Mouse (Mus musculus): ENCODE measurements around the gene Mapkapk3. TPM values are rescaled to one million over a fixed set of nuclear protein-coding genes. Genes with fewer than 3 reads are reported as not detected.
A peak's percentile ranks its signal among the peaks of the same experiment; 100 is the strongest.

Gene Mapkapk3
- total RNA-seq, 1 experiment from 2014 or later = 62.0 TPM

DNA sequence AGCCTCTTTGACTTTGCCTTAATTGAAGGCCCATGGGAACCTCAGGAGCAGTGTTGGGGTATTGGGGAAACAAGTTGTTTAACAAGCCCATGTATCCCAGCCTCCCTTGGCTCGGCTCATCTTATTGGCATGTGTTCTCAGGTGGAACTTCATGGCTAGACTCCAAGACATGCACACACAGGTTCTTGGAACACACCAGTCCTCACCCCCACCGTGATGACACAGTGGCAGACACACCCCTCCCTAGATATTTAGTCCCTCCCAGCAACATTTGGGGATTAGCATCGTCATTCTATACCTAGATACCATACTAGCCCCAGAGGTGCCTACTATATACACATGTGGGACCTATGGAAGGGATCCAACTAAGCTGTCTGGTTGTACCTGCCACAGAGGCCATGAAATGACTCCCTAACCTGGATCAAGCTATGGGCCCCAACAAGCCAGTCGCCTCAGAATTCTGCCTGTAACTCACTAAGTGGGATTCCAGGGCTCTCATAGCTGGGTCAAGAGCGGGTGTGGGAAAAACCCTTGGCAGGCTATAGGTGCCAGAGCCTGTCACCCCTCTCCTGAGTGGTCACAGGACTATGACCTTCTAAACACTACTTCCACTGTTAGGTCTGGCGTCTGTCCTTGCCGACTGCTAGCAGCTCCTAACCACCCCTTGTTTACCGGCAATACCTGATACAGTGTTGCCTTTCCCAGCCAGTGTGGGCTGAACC, 8.5 kb upstream of the Mapkapk3 start:
- ATAC-seq (replicated peaks in 1 of 2; ENCODE audit: insufficient read depth in 1 of 2, low FRiP score in 2 of 2, low TSS enrichment in 1 of 2, low read depth in 1 of 2, poor library complexity in 2 of 2, severe bottlenecking in 2 of 2) = no peak

- ATAC-seq (replicated peaks in 1 of 2; ENCODE audit: insufficient read depth in 1 of 2, low FRiP score in 2 of 2, low TSS enrichment in 1 of 2, low read depth in 1 of 2, poor library complexity in 2 of 2, severe bottlenecking in 2 of 2) = no peak
These were observed 8.0 kb upstream of the Mapkapk3 start for GRCm38 (mm10) chr9:107297658-107298057.

DNA sequence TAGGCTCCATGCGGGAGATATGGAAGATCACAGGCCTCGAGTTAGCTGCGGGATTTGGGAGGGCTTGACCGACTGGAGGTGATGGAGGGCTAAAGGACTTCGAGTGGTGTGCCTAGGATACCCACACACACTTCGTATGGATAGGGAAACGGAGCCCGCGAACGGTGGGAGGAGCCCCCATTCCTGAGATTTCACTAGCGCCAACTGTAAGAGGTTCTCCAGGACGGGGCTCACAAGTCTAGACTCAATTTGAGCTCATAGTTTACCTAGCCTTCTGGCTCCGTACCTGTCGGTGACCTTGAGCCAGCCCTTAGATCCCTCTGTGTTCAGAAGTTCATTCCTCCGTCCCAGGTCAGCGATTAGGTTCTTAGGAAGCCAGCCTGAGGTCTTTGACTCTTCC, 7.4 kb upstream of the Mapkapk3 start:
- no peak for ATAC-seq (replicated peaks in 1 of 2; ENCODE audit: insufficient read depth in 1 of 2, low FRiP score in 2 of 2, low TSS enrichment in 1 of 2, low read depth in 1 of 2, poor library complexity in 2 of 2, severe bottlenecking in 2 of 2)

GRCm38 (mm10) chr9:107296501-107296965, 6.9 kb upstream of the Mapkapk3 start:
- peak; percentile 84 to 91 for ATAC-seq (replicated peaks in 1 of 2; ENCODE audit: insufficient read depth in 1 of 2, low FRiP score in 2 of 2, low TSS enrichment in 1 of 2, low read depth in 1 of 2, poor library complexity in 2 of 2, severe bottlenecking in 2 of 2)

GRCm38 (mm10) chr9:107296041-107296440, 6.4 kb upstream of the Mapkapk3 start:
- peak; percentile 1 to 4; a peak in 1 of 4 replicates for ATAC-seq (replicated peaks in 1 of 2; ENCODE audit: insufficient read depth in 1 of 2, low FRiP score in 2 of 2, low TSS enrichment in 1 of 2, low read depth in 1 of 2, poor library complexity in 2 of 2, severe bottlenecking in 2 of 2)

DNA sequence AAGGTAGTCTGAATTCAATTTTAAA, 6.2 kb upstream of the Mapkapk3 start, which contains the start of gene Cish:
Gene Cish (plus strand): TSS at position 11 of the 25 bp plus-strand sequence.
- no peak for ATAC-seq (replicated peaks in 1 of 2; ENCODE audit: insufficient read depth in 1 of 2, low FRiP score in 2 of 2, low TSS enrichment in 1 of 2, low read depth in 1 of 2, poor library complexity in 2 of 2, severe bottlenecking in 2 of 2)

- ATAC-seq (replicated peaks in 1 of 2; ENCODE audit: insufficient read depth in 1 of 2, low FRiP score in 2 of 2, low TSS enrichment in 1 of 2, low read depth in 1 of 2, poor library complexity in 2 of 2, severe bottlenecking in 2 of 2) = no peak
These were observed 5.9 kb upstream of the Mapkapk3 start for GRCm38 (mm10) chr9:107295616-107296015.

GRCm38 (mm10) chr9:107294249-107294648, 4.6 kb upstream of the Mapkapk3 start:
- ATAC-seq (replicated peaks in 1 of 2; ENCODE audit: insufficient read depth in 1 of 2, low FRiP score in 2 of 2, low TSS enrichment in 1 of 2, low read depth in 1 of 2, poor library complexity in 2 of 2, severe bottlenecking in 2 of 2) = 0 out of 4 replicates have a peak, but pooled peaks of 1 of the 2 experiments have one; percentile 26

DNA sequence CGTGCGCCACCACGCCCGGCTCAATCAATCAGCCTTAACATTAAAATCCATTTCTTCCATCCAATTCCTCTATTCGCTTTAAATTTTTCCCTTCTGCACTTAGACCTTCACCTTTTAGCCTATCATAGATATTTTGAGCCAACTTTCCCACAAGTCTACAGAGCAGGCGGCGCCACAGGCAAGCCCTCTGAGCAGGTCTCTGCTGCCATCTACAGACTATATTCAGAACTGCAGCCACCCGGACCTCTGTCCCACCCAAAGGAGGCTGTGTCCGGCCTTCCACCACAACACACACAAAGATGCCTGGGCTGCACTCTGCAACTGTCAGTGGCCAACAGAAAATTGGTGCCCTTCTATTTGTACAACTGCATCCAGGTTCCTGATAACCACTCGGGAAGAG, 1.2 kb upstream of the Mapkapk3 start:
- ATAC-seq (replicated peaks in 1 of 2; ENCODE audit: insufficient read depth in 1 of 2, low FRiP score in 2 of 2, low TSS enrichment in 1 of 2, low read depth in 1 of 2, poor library complexity in 2 of 2, severe bottlenecking in 2 of 2) = peak; percentile 30 to 42; a peak in 3 of 4 replicates

- ATAC-seq (replicated peaks in 1 of 2; ENCODE audit: insufficient read depth in 1 of 2, low FRiP score in 2 of 2, low TSS enrichment in 1 of 2, low read depth in 1 of 2, poor library complexity in 2 of 2, severe bottlenecking in 2 of 2) = peak; percentile 55 to 63
These were observed 966 bp downstream of the Mapkapk3 start for GRCm38 (mm10) chr9:107288711-107289110.

GRCm38 (mm10) chr9:107288105-107288650, 1.5 kb downstream of the Mapkapk3 start:
- no peak for ATAC-seq (replicated peaks in 1 of 2; ENCODE audit: insufficient read depth in 1 of 2, low FRiP score in 2 of 2, low TSS enrichment in 1 of 2, low read depth in 1 of 2, poor library complexity in 2 of 2, severe bottlenecking in 2 of 2)

DNA sequence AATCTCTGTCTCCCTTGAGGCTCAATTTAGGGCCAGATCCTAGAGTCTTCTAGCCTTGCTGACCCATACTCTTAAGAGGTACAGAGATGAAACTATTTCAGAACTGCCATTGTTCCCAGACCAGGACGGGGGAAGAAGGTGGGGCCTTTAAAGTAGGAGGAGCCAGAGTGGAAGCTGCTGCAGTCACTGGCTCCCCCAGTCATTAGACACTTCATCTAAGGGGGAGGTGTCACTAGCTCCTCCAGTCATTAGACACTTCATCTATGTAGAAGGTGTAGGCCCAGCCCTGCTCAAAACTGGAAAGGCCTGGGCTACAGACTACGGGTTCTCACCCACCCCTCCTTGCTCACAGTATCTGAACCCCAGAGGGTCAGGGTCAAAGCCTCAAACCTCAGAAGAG, 2.4 kb downstream of the Mapkapk3 start:
- peak in 1 of 2 experiments; percentile 20; a peak in 1 of 4 replicates for ATAC-seq (replicated peaks in 1 of 2; ENCODE audit: insufficient read depth in 1 of 2, low FRiP score in 2 of 2, low TSS enrichment in 1 of 2, low read depth in 1 of 2, poor library complexity in 2 of 2, severe bottlenecking in 2 of 2)

DNA sequence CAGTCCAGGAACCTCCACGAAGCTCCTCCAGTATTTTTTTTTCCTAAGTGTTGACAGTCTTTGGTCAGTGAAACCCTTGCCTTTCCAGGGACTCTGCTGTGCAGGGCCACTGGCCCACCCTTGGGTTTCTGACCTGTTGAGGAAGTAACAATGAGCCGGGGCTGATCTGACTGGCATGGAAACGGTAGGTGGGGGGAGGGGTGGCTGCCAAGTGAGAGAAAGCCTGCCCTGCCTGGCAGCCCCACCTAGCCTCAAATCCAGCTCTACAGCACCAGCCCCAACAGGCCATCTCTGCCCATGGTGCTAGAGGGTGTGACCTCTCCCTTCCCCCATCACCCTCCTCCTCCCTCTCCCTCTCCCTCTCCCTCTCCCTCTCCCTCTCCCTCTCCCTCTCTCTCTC, 4.7 kb downstream of the Mapkapk3 start:
- ATAC-seq (replicated peaks in 1 of 2; ENCODE audit: insufficient read depth in 1 of 2, low FRiP score in 2 of 2, low TSS enrichment in 1 of 2, low read depth in 1 of 2, poor library complexity in 2 of 2, severe bottlenecking in 2 of 2) = peak; percentile 12 to 23; a peak in 1 of 4 replicates

- no peak; a peak in 1 of 4 replicates for ATAC-seq (replicated peaks in 1 of 2; ENCODE audit: insufficient read depth in 1 of 2, low FRiP score in 2 of 2, low TSS enrichment in 1 of 2, low read depth in 1 of 2, poor library complexity in 2 of 2, severe bottlenecking in 2 of 2)
These were observed 6.7 kb downstream of the Mapkapk3 start for GRCm38 (mm10) chr9:107282951-107283350.

DNA sequence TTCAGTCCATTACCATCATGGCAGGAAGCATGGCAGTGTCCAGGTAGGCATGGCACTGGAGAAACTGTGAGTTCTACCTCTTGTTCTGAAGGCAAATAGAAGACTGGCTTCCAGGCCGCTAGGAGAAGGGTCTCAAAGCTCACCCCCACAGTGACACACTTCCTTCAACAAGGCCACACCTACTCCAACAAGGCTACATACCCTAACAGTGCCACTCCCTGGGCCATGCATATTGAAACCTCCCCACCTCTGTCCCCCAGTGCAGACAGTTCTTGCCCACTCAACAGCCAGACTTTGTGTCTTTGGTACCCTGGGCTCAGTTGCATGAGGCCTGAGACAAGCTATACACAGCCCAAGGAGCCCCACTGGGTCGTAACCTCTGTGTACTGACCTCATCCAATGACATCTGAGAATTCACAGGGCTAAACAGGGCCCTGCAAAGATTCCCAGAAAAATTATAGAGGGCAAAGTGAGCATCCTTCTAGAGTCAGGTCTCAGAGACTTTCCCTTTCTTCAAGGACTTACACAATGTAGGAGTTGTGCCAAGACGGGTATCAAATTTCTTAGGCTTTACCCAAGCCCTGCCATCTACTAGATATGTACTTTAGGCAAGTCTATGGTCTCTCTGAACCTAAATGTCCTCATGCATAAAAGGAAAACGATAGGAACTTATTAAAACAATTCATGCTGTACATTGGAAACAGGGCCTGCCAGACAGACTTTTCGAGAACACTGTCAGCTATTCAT, 8.3 kb downstream of the Mapkapk3 start:
- ATAC-seq (replicated peaks in 1 of 2; ENCODE audit: insufficient read depth in 1 of 2, low FRiP score in 2 of 2, low TSS enrichment in 1 of 2, low read depth in 1 of 2, poor library complexity in 2 of 2, severe bottlenecking in 2 of 2) = no peak

- peak; percentile 71 to 73 for ATAC-seq (replicated peaks in 1 of 2; ENCODE audit: insufficient read depth in 1 of 2, low FRiP score in 2 of 2, low TSS enrichment in 1 of 2, low read depth in 1 of 2, poor library complexity in 2 of 2, severe bottlenecking in 2 of 2)
These were observed 9.2 kb downstream of the Mapkapk3 start for GRCm38 (mm10) chr9:107280322-107281027.

GRCm38 (mm10) chr9:107279378-107280321, 10.0 kb downstream of the Mapkapk3 start:
- ATAC-seq (replicated peaks in 1 of 2; ENCODE audit: insufficient read depth in 1 of 2, low FRiP score in 2 of 2, low TSS enrichment in 1 of 2, low read depth in 1 of 2, poor library complexity in 2 of 2, severe bottlenecking in 2 of 2) = peak; percentile 29 to 54
